19 mouse cellular contexts compared by ENCODE assay signal in the genomic region with DNA sequence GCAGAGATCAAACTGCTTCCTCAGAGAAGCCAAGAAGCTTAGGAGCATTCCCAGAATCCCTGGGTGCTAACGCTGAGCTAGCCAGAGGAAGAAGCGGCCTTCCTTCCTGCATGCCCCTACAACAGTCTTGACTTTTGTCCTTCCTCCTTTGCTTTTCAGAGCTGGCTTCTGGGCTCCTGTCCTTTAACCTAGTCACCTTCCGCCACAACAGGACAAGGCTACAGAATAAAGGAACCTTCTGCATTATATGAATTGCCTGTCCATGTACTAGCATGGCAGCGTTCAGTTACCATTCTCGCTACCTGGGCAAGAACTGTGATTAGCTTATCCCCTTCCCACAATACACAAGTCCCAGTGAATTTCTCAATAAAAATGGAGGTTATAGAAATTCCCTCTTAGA.
"Had no signal": no experiment of that assay in that cellular context is flagged by ENCODE, and none has a peak within 500 bp of the region (broad histone marks: within the 10 kb centered on the region; RNA-seq: fewer than 3 reads in every experiment).

No protein-coding gene starts in this region.

- H3K9ac ChIP-seq: liver, embryonic 13.5 days; liver, postnatal 0 days; lung, embryonic 14.5 days; midbrain, embryonic 12.5 days; midbrain, embryonic 15.5 days; neural tube, embryonic 12.5 days; neural tube, embryonic 15.5 days had no signal

- H3K4me1 ChIP-seq: liver, embryonic 13.5 days; neural tube, embryonic 12.5 days had no signal

- H3K4me2 ChIP-seq: liver, embryonic 13.5 days; lung, embryonic 14.5 days; midbrain, embryonic 12.5 days; midbrain, embryonic 15.5 days; neural tube, embryonic 12.5 days; neural tube, embryonic 15.5 days had no signal

- H3K9me3 ChIP-seq: liver, embryonic 13.5 days; midbrain, embryonic 12.5 days; midbrain, embryonic 15.5 days; neural tube, embryonic 12.5 days; neural tube, embryonic 15.5 days had no signal

- H3K27ac ChIP-seq: left cerebral cortex, adult 2 months; liver, embryonic 13.5 days; macrophage; midbrain, embryonic 12.5 days; midbrain, embryonic 15.5 days; neural tube, embryonic 12.5 days; neural tube, embryonic 15.5 days; stomach, postnatal 0 days had no signal

- H3K36me3 ChIP-seq: liver, embryonic 13.5 days; midbrain, embryonic 12.5 days; midbrain, embryonic 15.5 days; neural tube, embryonic 12.5 days; neural tube, embryonic 15.5 days had no signal

- ATAC-seq: intestine, postnatal 0 days; liver, postnatal 0 days; lung, postnatal 0 days; midbrain, embryonic 15.5 days had no signal

- DNase-seq: layer of hippocampus, postnatal 36 days; liver, embryonic 13.5 days; liver, postnatal 0 days; lung, embryonic 14.5 days; right cerebral cortex, adult 18-20 months; right cerebral cortex, postnatal 14 days; right cerebral cortex, postnatal 4 days; thymus, adult 2 months; thymus, postnatal 14 days; thymus, postnatal 4 days had no signal

- H3K27me3 ChIP-seq: liver, embryonic 13.5 days; neural tube, embryonic 12.5 days; neural tube, embryonic 15.5 days had no signal

- H3K4me3 ChIP-seq: left cerebral cortex, adult 2 months; liver, embryonic 13.5 days; midbrain, embryonic 12.5 days; midbrain, embryonic 15.5 days; neural tube, embryonic 12.5 days; neural tube, embryonic 15.5 days had no signal
